Mouse (Mus musculus): ENCODE results near the gene Opcml. TPM values are rescaled to one million over a fixed set of nuclear protein-coding genes. Genes with fewer than 3 reads are reported as not detected.

The Opcml gene
- total and polyA plus RNA-seq, 2 experiments from 2014 or later: 48.3 to 140 TPM

- DNase-seq: peak; percentile 49
- no peak overlapping the region for H3K4me3 ChIP-seq (ENCODE audit: low read depth, low read length)
- H3K9me3 ChIP-seq (ENCODE audit: low read length): no peaks in the 10 kb centered on the region
- no peak overlapping the region for H3K4me2 ChIP-seq (ENCODE audit: low read depth)
- peak; percentile 74 for ATAC-seq
- no peak for TF ChIP-seq CTCF (IDR thresholded peaks at IDR 0.05; ENCODE audit: low read depth)
- peaks cover 8% of the 10 kb centered on the region; the same call in 1 of the 2 replicates for H3K4me1 ChIP-seq (ENCODE audit: insufficient read depth)
- WGBS: 20% methylated on average over 4 of the region's 4 CpGs
- peak overlapping the region; percentile 24; the same call in 1 of the 2 replicates for H3K27ac ChIP-seq (ENCODE audit: low read depth, low read length)
- no peaks in the 10 kb centered on the region for H3K36me3 ChIP-seq (ENCODE audit: insufficient read depth)
- H3K9ac ChIP-seq: no peak overlapping the region
- H3K27me3 ChIP-seq (ENCODE audit: insufficient read depth, low read length): no peaks in the 10 kb centered on the region
Observed at GRCm38 (mm10) chr9:28327985-28328384, 537.4 kb downstream of the Opcml start.

GRCm38 (mm10) chr9:28328434-28328833 lies 537.9 kb downstream of the Opcml start:
- WGBS: 91% methylated on average over 2 of the region's 2 CpGs
- H3K9me3 ChIP-seq (ENCODE audit: low read length): no peaks in the 10 kb centered on the region
- ATAC-seq: no peak

DNA sequence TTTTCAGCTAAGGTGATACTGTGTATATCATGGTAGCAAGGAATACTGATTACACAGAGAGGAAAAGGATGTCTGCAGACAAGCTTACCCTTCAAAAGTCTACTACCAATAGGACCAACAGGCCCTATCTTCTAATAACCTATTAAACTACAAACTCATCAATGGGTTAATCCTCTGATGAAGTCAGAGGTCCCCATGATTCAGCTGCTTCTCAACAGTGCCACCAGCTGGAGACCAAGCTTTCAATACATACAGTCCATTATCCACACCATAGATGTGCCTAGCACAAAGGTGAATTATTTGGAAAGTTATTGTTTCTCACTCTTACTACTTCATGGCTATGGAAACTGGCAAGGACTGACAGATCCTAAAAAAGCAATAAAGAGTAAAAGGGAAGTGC lies 538.9 kb downstream of the Opcml start:
- H3K4me2 ChIP-seq (ENCODE audit: low read depth): no peak overlapping the region
- TF ChIP-seq CTCF (IDR thresholded peaks at IDR 0.05; ENCODE audit: low read depth): no peak
- ATAC-seq (no peak), DNase-seq (no peak)
- no peak overlapping the region for H3K4me3 ChIP-seq (ENCODE audit: low read depth, low read length)
- no peaks in the 10 kb centered on the region for H3K36me3 ChIP-seq (ENCODE audit: insufficient read depth)
- no peaks in the 10 kb centered on the region for H3K27me3 ChIP-seq (ENCODE audit: insufficient read depth, low read length)
- no peak overlapping the region for H3K27ac ChIP-seq (ENCODE audit: low read depth, low read length)
- peaks cover 8% of the 10 kb centered on the region; the same call in 1 of the 2 replicates for H3K4me1 ChIP-seq (ENCODE audit: insufficient read depth)
- H3K9ac ChIP-seq: no peak overlapping the region
- H3K9me3 ChIP-seq (ENCODE audit: low read length): no peaks in the 10 kb centered on the region

More at GRCm38 (mm10) chr9:28328434-28328833, 537.9 kb downstream of the Opcml start:
- Histone ChIP-seq H3K4me3 (ENCODE audit: low read depth, low read length) (no peak overlapping the region), H3K36me3 (ENCODE audit: insufficient read depth) (no peaks in the 10 kb centered on the region), H3K4me1 (ENCODE audit: insufficient read depth) (peaks cover 8% of the 10 kb centered on the region; the same call in 1 of the 2 replicates), H3K27ac (ENCODE audit: low read depth, low read length) (no peak overlapping the region), H3K9ac (no peak overlapping the region), H3K27me3 (ENCODE audit: insufficient read depth, low read length) (no peaks in the 10 kb centered on the region), H3K4me2 (ENCODE audit: low read depth) (no peak overlapping the region)
- no peak for DNase-seq
- no peak for TF ChIP-seq CTCF (IDR thresholded peaks at IDR 0.05; ENCODE audit: low read depth)

- WGBS: 7% methylated on average over 10 of the region's 10 CpGs
- Histone ChIP-seq H3K27ac (ENCODE audit: low read depth, low read length) (no peak overlapping the region), H3K9ac (peak overlapping the region; percentile 19; the same call in 1 of the 2 replicates), H3K4me3 (ENCODE audit: low read depth, low read length) (0 out of 2 replicates have a peak overlapping the region, but pooled peaks have one; percentile 11), H3K4me1 (ENCODE audit: insufficient read depth) (peaks cover 9% of the 10 kb centered on the region), H3K36me3 (ENCODE audit: insufficient read depth) (no peaks in the 10 kb centered on the region), H3K4me2 (ENCODE audit: low read depth) (peak overlapping the region; percentile 35), H3K9me3 (ENCODE audit: low read length) (no peaks in the 10 kb centered on the region), H3K27me3 (ENCODE audit: insufficient read depth, low read length) (no peaks in the 10 kb centered on the region)
- ATAC-seq (peak; percentile 54), DNase-seq (peak; percentile 65)
- no peak for TF ChIP-seq CTCF (IDR thresholded peaks at IDR 0.05; ENCODE audit: low read depth)
Observed at GRCm38 (mm10) chr9:28336511-28337208, 546.1 kb downstream of the Opcml start.

DNA sequence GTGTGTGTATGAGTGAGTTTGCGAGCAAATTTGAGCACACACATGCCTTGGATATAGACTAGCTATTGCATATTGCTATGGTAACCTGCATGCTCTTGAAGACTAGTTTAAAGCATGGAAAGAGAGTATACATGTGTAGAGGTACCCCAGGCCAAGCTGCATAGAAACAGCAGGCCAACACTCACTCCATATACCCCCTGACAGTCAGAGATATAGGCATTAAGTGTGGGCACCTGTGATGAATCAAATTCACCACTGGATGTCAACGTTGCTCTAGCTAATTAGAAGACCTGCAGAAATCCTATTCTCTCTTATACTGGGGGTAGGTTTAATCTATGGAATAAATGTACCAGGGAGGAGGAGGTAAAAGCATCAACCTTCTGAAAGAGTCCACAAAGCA lies 547.3 kb downstream of the Opcml start:
- peak; percentile 65 for TF ChIP-seq CTCF (IDR thresholded peaks at IDR 0.05; ENCODE audit: low read depth)
- Histone ChIP-seq H3K36me3 (ENCODE audit: insufficient read depth) (no peaks in the 10 kb centered on the region), H3K27me3 (ENCODE audit: insufficient read depth, low read length) (no peaks in the 10 kb centered on the region), H3K4me1 (ENCODE audit: insufficient read depth) (peaks cover 9% of the 10 kb centered on the region), H3K27ac (ENCODE audit: low read depth, low read length) (no peak overlapping the region), H3K9ac (no peak overlapping the region), H3K9me3 (ENCODE audit: low read length) (no peaks in the 10 kb centered on the region), H3K4me3 (ENCODE audit: low read depth, low read length) (no peak overlapping the region), H3K4me2 (ENCODE audit: low read depth) (no peak overlapping the region)
- peak; percentile 63 for DNase-seq
- 49% methylated on average over 2 of the region's 2 CpGs for WGBS
- ATAC-seq: peak; percentile 63

- H3K36me3 ChIP-seq (ENCODE audit: insufficient read depth): no peaks in the 10 kb centered on the region
- no peak overlapping the region for H3K4me2 ChIP-seq (ENCODE audit: low read depth)
- H3K9me3 ChIP-seq (ENCODE audit: low read length): no peaks in the 10 kb centered on the region
- no peak overlapping the region for H3K4me3 ChIP-seq (ENCODE audit: low read depth, low read length)
- no peak for TF ChIP-seq CTCF (IDR thresholded peaks at IDR 0.05; ENCODE audit: low read depth)
- no peak overlapping the region for H3K9ac ChIP-seq
- no peaks in the 10 kb centered on the region for H3K27me3 ChIP-seq (ENCODE audit: insufficient read depth, low read length)
- no peak overlapping the region for H3K27ac ChIP-seq (ENCODE audit: low read depth, low read length)
- ATAC-seq (peak; percentile 16; the same call in 1 of the 2 replicates), DNase-seq (no peak)
- no peaks in the 10 kb centered on the region for H3K4me1 ChIP-seq (ENCODE audit: insufficient read depth)
Observed at GRCm38 (mm10) chr9:28354978-28355377, 564.4 kb downstream of the Opcml start.

DNA sequence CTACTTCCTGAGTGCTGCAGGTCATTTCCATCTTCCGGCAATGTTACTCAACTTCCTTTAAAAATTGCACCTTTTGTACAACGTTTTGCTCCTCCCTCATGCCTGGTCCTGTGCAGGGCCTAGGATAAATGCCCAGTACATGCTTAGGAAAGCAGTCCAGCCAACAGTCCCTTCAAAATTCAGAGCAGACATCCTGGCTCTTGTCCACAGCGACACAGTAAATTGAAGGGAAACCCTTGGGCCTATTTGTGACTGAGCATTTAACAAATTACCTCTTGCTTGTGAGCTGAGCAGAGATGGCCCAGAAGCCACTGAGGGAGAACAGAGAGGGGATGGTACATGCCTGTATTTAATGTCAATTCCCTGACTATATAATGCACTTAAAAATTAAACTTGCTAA lies 567.4 kb downstream of the Opcml start:
- H3K4me3 ChIP-seq (ENCODE audit: low read depth, low read length): no peak overlapping the region
- no peak overlapping the region for H3K9ac ChIP-seq
- H3K27me3 ChIP-seq (ENCODE audit: insufficient read depth, low read length): no peaks in the 10 kb centered on the region
- DNase-seq (no peak), ATAC-seq (no peak)
- H3K4me2 ChIP-seq (ENCODE audit: low read depth): no peak overlapping the region
- H3K27ac ChIP-seq (ENCODE audit: low read depth, low read length): no peak overlapping the region
- no peaks in the 10 kb centered on the region for H3K4me1 ChIP-seq (ENCODE audit: insufficient read depth)
- 56% methylated on average over 3 of the region's 3 CpGs for WGBS
- H3K9me3 ChIP-seq (ENCODE audit: low read length): no peaks in the 10 kb centered on the region
- H3K36me3 ChIP-seq (ENCODE audit: insufficient read depth): no peaks in the 10 kb centered on the region
- no peak for TF ChIP-seq CTCF (IDR thresholded peaks at IDR 0.05; ENCODE audit: low read depth)

Data from forebrain, postnatal 0 days (tissue).